Mouse (Mus musculus) limb, embryonic 12.5 days (tissue): ENCODE measurements around the gene Rbm4b. TPM values are rescaled to one million over a fixed set of nuclear protein-coding genes. Genes with fewer than 3 reads are reported as not detected.

Source experiments
- ATAC-seq: fragments of 200-750 bp; cut with Nextera tagmentation; 2 replicates; pipeline ENCODE4 v1.8.0; 2017; ENCODE audit warnings: low read depth, moderate TSS enrichment; ENCODE audit not compliant: insufficient number of reproducible peaks, insufficient read depth, low FRiP score, low TSS enrichment
- H3K27ac ChIP-seq: fragments of 300-500 bp; sonication (generic); 2 replicates; pipeline ENCODE4 v1.5.1; 2016; ENCODE audit warnings: mild to moderate bottlenecking, moderate library complexity
- H3K27me3 ChIP-seq: fragments of 300-500 bp; sonication (generic); 2 replicates; pipeline ENCODE4 v1.6.1; 2016; ENCODE audit warnings: mild to moderate bottlenecking, moderate library complexity
- H3K36me3 ChIP-seq: fragments of 300-500 bp; sonication (generic); 2 replicates; pipeline ENCODE4 v1.6.1; 2016; ENCODE audit warnings: mild to moderate bottlenecking, moderate library complexity
- H3K4me1 ChIP-seq: fragments of 300-500 bp; sonication (generic); replicated peaks from 2 replicates; pipeline ENCODE4 v1.6.1; 2016
- H3K4me2 ChIP-seq: fragments of 300-500 bp; sonication (generic); 2 replicates; pipeline ENCODE4 v1.6.1; 2016; ENCODE audit warnings: mild to moderate bottlenecking, moderate library complexity
- H3K4me3 ChIP-seq: fragments of 300-500 bp; sonication (generic); replicated peaks from 2 replicates; pipeline ENCODE4 v1.5.1; 2016; ENCODE audit warnings: mild to moderate bottlenecking
- H3K9ac ChIP-seq: fragments of 300-500 bp; sonication (generic); replicated peaks from 2 replicates; pipeline ENCODE4 v1.6.1; 2016; ENCODE audit warnings: mild to moderate bottlenecking, moderate library complexity
- H3K9me3 ChIP-seq: fragments of 300-500 bp; sonication (generic); 2 replicates; pipeline ENCODE4 v1.6.1; 2016; ENCODE audit warnings: mild to moderate bottlenecking, moderate library complexity
- WGBS: fragments of 180-500 bp; shearing (Covaris S2); methylation state at CpG from one replicate; pipeline ENCODE4 v1.1.7; 2016; 5-methylcytosine and 5-hydroxymethylcytosine counted together
- polyA plus RNA-seq: library from polyadenylated mRNA; unstranded; fragments of >200 nt; fragmentation: Nextera tagmentation; extraction: Ambion mirVana; gene quantifications from 2 replicates; pipeline ENCODE4 v1.2.1, GENCODE M21; 2016

Gene Rbm4b
- polyA plus RNA-seq, 1 experiment from 2014 or later, result 116 TPM

GRCm38 (mm10) chr19:4719351-4719764 is 36.9 kb upstream of the Rbm4b start:
- no peaks in the 10 kb centered on the region for H3K36me3 ChIP-seq
- ATAC-seq, result no peak
- H3K4me2 ChIP-seq, result no peak overlapping the region
- no peaks in the 10 kb centered on the region for H3K9me3 ChIP-seq
- peaks cover 12% of the 10 kb centered on the region for H3K27me3 ChIP-seq
- H3K4me3 ChIP-seq, result no peak overlapping the region
- no peak overlapping the region for H3K27ac ChIP-seq
- 0 out of 2 replicates have a peak overlapping the region, but pooled peaks have one; percentile 12 for H3K9ac ChIP-seq
- peaks cover 20% of the 10 kb centered on the region for H3K4me1 ChIP-seq
- 25% methylated on average over 5 of the region's 5 CpGs for WGBS

DNA sequence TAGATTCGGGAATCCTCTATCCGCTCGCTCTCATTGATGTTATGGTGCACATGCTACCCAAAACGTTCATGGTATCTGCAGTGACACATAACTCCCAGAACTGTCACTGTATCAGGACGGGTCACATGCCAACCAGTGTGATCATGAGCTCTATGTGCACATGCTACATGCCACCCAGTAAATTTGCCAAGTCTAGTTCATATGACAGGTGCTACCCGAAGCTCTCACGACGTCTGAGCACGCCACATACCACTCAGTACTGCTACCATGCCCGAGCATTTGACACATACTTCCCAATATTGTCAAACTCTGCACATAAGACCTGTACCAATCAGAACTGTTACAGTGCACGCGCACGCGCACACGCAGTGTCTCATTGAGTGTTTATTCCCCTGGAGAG is 36.2 kb upstream of the Rbm4b start:
- no peak for ATAC-seq
- H3K4me2 ChIP-seq, result no peak overlapping the region
- no peak overlapping the region for H3K9ac ChIP-seq
- peaks cover 5% of the 10 kb centered on the region; the same call in 1 of the 2 replicates for H3K27me3 ChIP-seq
- no peak overlapping the region for H3K27ac ChIP-seq
- 83% methylated on average over 15 of the region's 15 CpGs for whole genome bisulfite sequencing
- H3K9me3 ChIP-seq, result no peaks in the 10 kb centered on the region
- H3K4me1 ChIP-seq, result peaks cover 20% of the 10 kb centered on the region
- no peaks in the 10 kb centered on the region for H3K36me3 ChIP-seq
- H3K4me3 ChIP-seq, result no peak overlapping the region

DNA sequence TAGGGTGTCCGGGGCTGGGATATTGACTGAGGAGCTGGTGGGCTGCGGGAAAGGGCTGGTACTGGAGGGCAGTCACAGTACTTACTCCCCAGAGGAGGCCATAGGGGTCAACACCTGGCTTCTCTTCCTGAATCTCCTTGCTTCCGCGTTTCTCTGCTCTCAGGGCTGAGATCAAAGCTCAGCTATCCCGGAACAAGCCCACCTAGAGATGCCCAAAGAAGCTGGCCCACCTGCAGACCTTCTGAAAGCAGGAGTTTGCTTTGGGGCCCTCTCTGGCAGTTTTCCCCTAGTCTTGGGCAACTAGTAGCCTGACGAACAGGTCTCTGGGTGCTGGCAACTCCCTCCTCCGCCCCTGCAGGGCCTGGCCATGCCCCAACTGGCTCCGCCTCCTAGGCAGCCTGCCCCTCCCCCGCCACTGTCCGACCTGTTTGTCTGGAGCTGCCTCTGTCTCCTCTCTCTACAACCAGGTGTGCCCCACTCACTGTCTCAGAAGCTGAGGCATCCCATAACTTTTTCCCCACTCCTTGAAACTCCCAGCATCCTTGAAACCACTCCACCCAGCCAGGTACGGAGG is 35.5 kb upstream of the Rbm4b start:
- H3K4me3 ChIP-seq, result peak overlapping the region; percentile 21
- ATAC-seq, result no peak
- H3K9me3 ChIP-seq, result no peaks in the 10 kb centered on the region
- peaks cover 20% of the 10 kb centered on the region for H3K4me1 ChIP-seq
- peak overlapping the region; percentile 42; the same call in 1 of the 2 replicates for H3K27ac ChIP-seq
- H3K4me2 ChIP-seq, result peak overlapping the region; percentile 36
- 14% methylated on average over 11 of the region's 11 CpGs for WGBS
- no peak overlapping the region; the same call in 1 of the 2 replicates for H3K9ac ChIP-seq
- peaks cover 5% of the 10 kb centered on the region; the same call in 1 of the 2 replicates for H3K27me3 ChIP-seq
- no peaks in the 10 kb centered on the region for H3K36me3 ChIP-seq

- no peaks in the 10 kb centered on the region for H3K27me3 ChIP-seq
- H3K4me1 ChIP-seq, result no peaks in the 10 kb centered on the region
- no peaks in the 10 kb centered on the region for H3K9me3 ChIP-seq
- 82% methylated on average over 9 of the region's 9 CpGs for WGBS
- no peak overlapping the region for H3K9ac ChIP-seq
- peaks cover 14% of the 10 kb centered on the region for H3K36me3 ChIP-seq
- no peak overlapping the region for H3K4me3 ChIP-seq
- no peak for ATAC-seq
- no peak overlapping the region for H3K27ac ChIP-seq
- H3K4me2 ChIP-seq, result no peak overlapping the region
Observed at GRCm38 (mm10) chr19:4729186-4729585, 27.1 kb upstream of the Rbm4b start.

GRCm38 (mm10) chr19:4733052-4733451 is 23.2 kb upstream of the Rbm4b start:
- Histone ChIP-seq H3K4me3 (no peak overlapping the region), H3K9me3 (no peaks in the 10 kb centered on the region), H3K27ac (no peak overlapping the region), H3K9ac (no peak overlapping the region), H3K4me1 (no peaks in the 10 kb centered on the region), H3K27me3 (no peaks in the 10 kb centered on the region), H3K36me3 (peaks cover 22% of the 10 kb centered on the region), H3K4me2 (no peak overlapping the region)
- WGBS, result 83% methylated on average over 3 of the region's 3 CpGs
- ATAC-seq, result no peak

DNA sequence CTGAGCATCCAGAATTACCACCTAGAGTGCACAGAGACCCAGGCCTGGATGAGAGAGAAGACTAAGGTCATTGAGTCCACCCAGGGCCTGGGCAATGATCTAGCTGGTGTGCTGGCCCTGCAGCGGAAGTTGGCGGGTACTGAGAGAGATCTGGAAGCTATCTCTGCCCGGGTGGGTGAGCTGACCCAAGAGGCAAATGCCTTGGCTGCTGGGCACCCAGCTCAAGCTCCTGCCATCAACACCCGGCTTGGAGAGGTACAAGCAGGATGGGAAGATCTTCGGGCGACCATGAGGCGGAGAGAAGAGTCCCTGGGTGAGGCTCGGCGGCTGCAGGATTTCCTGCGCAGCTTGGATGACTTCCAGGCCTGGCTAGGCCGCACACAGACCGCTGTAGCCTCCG is 18.4 kb upstream of the Rbm4b start:
- Histone ChIP-seq H3K27ac (no peak overlapping the region), H3K36me3 (peaks cover 22% of the 10 kb centered on the region), H3K4me1 (0 out of 2 replicates have a peak, but pooled peaks cover 2% of the 10 kb centered on the region), H3K9me3 (no peaks in the 10 kb centered on the region), H3K4me2 (no peak overlapping the region), H3K27me3 (no peaks in the 10 kb centered on the region), H3K4me3 (no peak overlapping the region), H3K9ac (no peak overlapping the region; the same call in 1 of the 2 replicates)
- ATAC-seq, result no peak
- WGBS, result 86% methylated on average over 13 of the region's 13 CpGs

GRCm38 (mm10) chr19:4739053-4739452 is 17.2 kb upstream of the Rbm4b start:
- no peaks in the 10 kb centered on the region for H3K9me3 ChIP-seq
- H3K27me3 ChIP-seq, result no peaks in the 10 kb centered on the region
- H3K4me2 ChIP-seq, result no peak overlapping the region
- H3K4me3 ChIP-seq, result no peak overlapping the region
- no peak overlapping the region for H3K9ac ChIP-seq
- H3K4me1 ChIP-seq, result 0 out of 2 replicates have a peak, but pooled peaks cover 4% of the 10 kb centered on the region
- H3K36me3 ChIP-seq, result peaks cover 20% of the 10 kb centered on the region
- ATAC-seq, result no peak
- no peak overlapping the region for H3K27ac ChIP-seq
- 91% methylated on average over 11 of the region's 11 CpGs for WGBS

DNA sequence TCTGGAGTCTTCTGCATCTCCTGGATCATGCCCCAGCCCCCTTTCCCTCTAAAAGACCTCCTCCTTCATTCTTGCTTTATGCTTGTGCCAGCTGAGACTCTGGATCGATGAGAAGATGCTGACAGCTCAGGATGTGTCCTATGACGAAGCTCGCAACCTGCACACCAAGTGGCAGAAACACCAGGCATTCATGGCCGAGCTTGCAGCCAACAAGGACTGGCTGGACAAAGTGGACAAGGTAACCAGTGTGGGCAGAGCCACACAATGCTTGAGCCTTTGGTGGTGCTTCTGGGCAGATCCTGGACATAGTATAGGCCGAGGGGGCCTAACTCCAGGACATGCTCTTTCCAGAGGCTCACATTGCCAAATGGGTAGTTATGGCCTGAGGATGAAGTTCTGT is 16.5 kb upstream of the Rbm4b start:
- no peak overlapping the region for H3K4me3 ChIP-seq
- H3K9ac ChIP-seq, result no peak overlapping the region
- no peak overlapping the region for H3K4me2 ChIP-seq
- no peak for ATAC-seq
- H3K27me3 ChIP-seq, result no peaks in the 10 kb centered on the region
- no peak overlapping the region for H3K27ac ChIP-seq
- H3K36me3 ChIP-seq, result peaks cover 14% of the 10 kb centered on the region; the same call in 1 of the 2 replicates
- WGBS, result 90% methylated on average over 5 of the region's 5 CpGs
- 0 out of 2 replicates have a peak, but pooled peaks cover 4% of the 10 kb centered on the region for H3K4me1 ChIP-seq
- H3K9me3 ChIP-seq, result no peaks in the 10 kb centered on the region

DNA sequence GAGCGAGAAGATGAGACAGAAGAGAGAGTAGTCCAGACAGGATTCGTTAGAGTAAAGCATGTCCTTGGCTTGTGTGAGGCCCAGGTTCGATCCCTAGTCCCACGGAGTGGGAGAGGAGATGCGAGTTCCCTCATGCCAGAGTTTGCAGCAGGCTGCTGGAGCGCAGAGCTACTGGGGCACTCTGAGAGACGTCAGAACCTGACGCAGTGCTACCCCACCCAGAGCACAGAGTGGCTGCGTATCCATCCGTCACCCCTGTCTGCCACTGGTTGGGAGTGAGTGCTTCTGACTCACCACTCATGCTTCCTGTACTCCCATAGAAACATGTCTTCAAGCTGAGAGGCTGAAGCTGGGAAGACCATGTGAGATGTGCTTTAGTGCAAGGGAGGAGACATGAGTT is 14.8 kb upstream of the Rbm4b start:
- ATAC-seq, result no peak
- no peak overlapping the region for H3K9ac ChIP-seq
- H3K4me3 ChIP-seq, result no peak overlapping the region
- WGBS, result 79% methylated on average over 10 of the region's 10 CpGs
- H3K4me2 ChIP-seq, result no peak overlapping the region
- H3K9me3 ChIP-seq, result no peaks in the 10 kb centered on the region
- no peak overlapping the region for H3K27ac ChIP-seq
- no peaks in the 10 kb centered on the region for H3K27me3 ChIP-seq
- H3K36me3 ChIP-seq, result peaks cover 14% of the 10 kb centered on the region; the same call in 1 of the 2 replicates
- 0 out of 2 replicates have a peak, but pooled peaks cover 4% of the 10 kb centered on the region for H3K4me1 ChIP-seq

GRCm38 (mm10) chr19:4742229-4742628 is 14.1 kb upstream of the Rbm4b start:
- H3K4me1 ChIP-seq, result 0 out of 2 replicates have a peak, but pooled peaks cover 4% of the 10 kb centered on the region
- peaks cover 14% of the 10 kb centered on the region; the same call in 1 of the 2 replicates for H3K36me3 ChIP-seq
- H3K9ac ChIP-seq, result no peak overlapping the region
- H3K9me3 ChIP-seq, result no peaks in the 10 kb centered on the region
- no peak for ATAC-seq
- no peak overlapping the region for H3K4me3 ChIP-seq
- no peak overlapping the region for H3K27ac ChIP-seq
- no peaks in the 10 kb centered on the region for H3K27me3 ChIP-seq
- no peak overlapping the region for H3K4me2 ChIP-seq
- 91% methylated on average over 6 of the region's 6 CpGs for WGBS

GRCm38 (mm10) chr19:4743524-4743923 is 12.8 kb upstream of the Rbm4b start:
- H3K36me3 ChIP-seq, result 0 out of 2 replicates have a peak, but pooled peaks cover 4% of the 10 kb centered on the region
- H3K4me3 ChIP-seq, result no peak overlapping the region
- 0 out of 2 replicates have a peak, but pooled peaks cover 4% of the 10 kb centered on the region for H3K4me1 ChIP-seq
- 40% methylated on average over 5 of the region's 5 CpGs for WGBS
- H3K27me3 ChIP-seq, result no peaks in the 10 kb centered on the region
- ATAC-seq, result no peak
- H3K9ac ChIP-seq, result no peak overlapping the region
- no peak overlapping the region for H3K4me2 ChIP-seq
- no peak overlapping the region for H3K27ac ChIP-seq
- H3K9me3 ChIP-seq, result no peaks in the 10 kb centered on the region

DNA sequence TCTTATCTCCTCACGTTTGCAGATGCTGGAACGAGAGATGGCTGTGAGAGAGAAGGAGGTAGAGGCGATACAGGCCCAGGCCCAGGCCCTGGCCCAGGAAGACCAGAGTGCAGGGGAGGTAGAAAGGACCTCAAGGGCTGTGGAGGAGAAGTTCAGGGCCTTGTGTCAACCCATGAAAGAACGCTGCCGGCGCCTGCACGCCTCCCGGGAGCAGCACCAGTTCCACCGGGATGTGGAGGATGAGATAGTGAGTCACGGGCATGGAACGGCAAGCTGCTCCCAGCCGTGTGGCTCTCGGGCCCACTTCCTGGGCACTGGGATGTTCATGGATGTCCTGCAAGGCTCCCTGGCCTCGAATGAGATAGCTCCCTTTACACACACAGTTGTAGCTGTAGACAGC is 12.3 kb upstream of the Rbm4b start:
- Histone ChIP-seq H3K4me2 (no peak overlapping the region), H3K27ac (no peak overlapping the region), H3K36me3 (0 out of 2 replicates have a peak, but pooled peaks cover 4% of the 10 kb centered on the region), H3K9ac (no peak overlapping the region), H3K9me3 (no peaks in the 10 kb centered on the region), H3K4me3 (no peak overlapping the region), H3K4me1 (0 out of 2 replicates have a peak, but pooled peaks cover 4% of the 10 kb centered on the region), H3K27me3 (no peaks in the 10 kb centered on the region)
- WGBS, result 83% methylated on average over 14 of the region's 14 CpGs
- no peak for ATAC-seq
